Mouse (Mus musculus) left cerebral cortex, postnatal 14 days (tissue): ENCODE measurements around the gene Copz1. TPM values are rescaled to one million over a fixed set of nuclear protein-coding genes. Genes with fewer than 3 reads are reported as not detected.
A peak's percentile ranks its signal among the peaks of the same experiment; 100 is the strongest.
"Not testable (repeated sequence)": the region's sequence is repeated elsewhere in the genome, so short reads cannot be mapped to it uniquely, and the experiment has no call there.

Experiments used
- DNase-seq, 2 experiments: peaks; one replicate each; pipeline ENCODE4 v3.0.0; 2021 to 2022; ENCODE audit warnings: low spot score in 2 of 2, mixed read lengths in 1 of 2
- intact Hi-C: fragments of 180-260 bp; cut with DNase I; formaldehyde crosslinking; loops from one replicate; pipeline ENCODE4 v1.15.1; 2025
- long read RNA-seq, 2 experiments: library from polyadenylated mRNA; stranded (forward); transcript quantifications; one replicate each; pipeline ENCODE4 v2.0.0; 2021
- total RNA-seq, 2 experiments: library from RNA; stranded (reverse); gene quantifications; 2 replicates each; pipeline ENCODE4 v1.2.3; 2021

The Copz1 gene
- 100 to 1,000 TPM; 107 to 114 TPM for total RNA-seq
- long read RNA-seq, experiment 1, transcript Copz1-201 (9 exons, 1,676 nt), result major isoform, 121 of 139 reads
- long read RNA-seq, experiment 1, partial matches to known transcripts, result 12 of 139 reads
- long read RNA-seq, experiment 1, other reads (novel, unspliced or antisense), result 5 of 139 reads
- long read RNA-seq, experiment 2, transcript Copz1-201 (9 exons, 1,676 nt), result major isoform, 111 of 134 reads
- long read RNA-seq, experiment 2, partial matches to known transcripts, result 11 of 134 reads
- long read RNA-seq, experiment 2, other reads (novel, unspliced or antisense), result 11 of 134 reads

DNA sequence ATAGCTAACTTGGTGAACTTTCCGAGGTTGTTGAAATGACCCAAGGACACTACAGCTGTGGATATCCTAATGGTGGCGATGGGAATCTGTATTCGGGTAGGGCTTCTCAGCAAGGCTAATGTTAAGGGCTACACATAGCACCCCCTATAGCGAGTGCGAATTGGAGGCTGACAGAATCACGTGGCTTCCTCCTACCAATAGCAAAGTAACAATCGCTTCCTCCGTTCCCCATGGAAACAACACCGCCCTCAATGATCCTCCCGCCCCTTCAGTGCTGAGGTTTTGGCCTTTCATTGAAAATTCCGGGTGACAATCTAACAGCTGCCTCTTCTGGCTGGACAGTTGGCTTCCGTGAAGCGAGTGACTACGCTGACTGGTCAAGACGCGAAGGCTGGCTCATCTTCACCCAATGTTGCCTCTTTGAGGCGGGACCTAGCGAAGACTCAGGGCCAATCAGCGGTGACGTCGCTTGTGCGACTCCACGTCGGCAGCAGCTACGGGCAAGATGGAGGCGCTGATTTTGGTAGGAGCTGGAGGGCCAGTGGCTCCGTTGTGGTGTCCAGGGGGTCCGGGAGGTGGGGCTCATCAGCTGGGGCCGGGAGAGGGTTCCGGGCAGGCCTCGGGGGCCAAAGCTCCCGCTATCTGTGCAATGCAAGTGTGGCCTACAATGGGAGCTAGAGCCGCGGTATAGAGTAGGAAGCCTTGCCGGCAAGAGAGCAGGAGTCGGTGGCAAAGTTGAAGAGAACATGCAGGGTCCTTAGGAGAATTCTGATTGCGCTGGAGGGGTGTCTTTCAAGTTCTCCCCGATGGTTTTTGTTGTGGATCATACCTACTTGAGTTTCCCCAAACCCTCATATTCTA, at the start of gene Copz1:
Gene Copz1, plus strand, starts transcription at position 296 of the 861 bp plus-strand sequence.
- intact Hi-C loops, result loop anchor here (2.0 to 5.0 kb wide), 2 partner anchors 32 to 35 kb away; partner anchors contain the start of gene Hnrnpa1
- peak; percentile 97 to 99 for DNase-seq

- intact Hi-C loops, result no loop called here
These were observed 48.4 kb upstream of the Copz1 start for GRCm38 (mm10) chr15:103224161-103224560.

GRCm38 (mm10) chr15:103227022-103227421, 45.5 kb upstream of the Copz1 start:
- intact Hi-C loops, result no loop called here
- no peak for DNase-seq

More at GRCm38 (mm10) chr15:103224161-103224560, 48.4 kb upstream of the Copz1 start:
- no peak for DNase-seq

- intact Hi-C loops, result no loop called here
- no peak for DNase-seq
These were observed 44.9 kb upstream of the Copz1 start for GRCm38 (mm10) chr15:103227572-103227971.

GRCm38 (mm10) chr15:103228904-103229303, 43.6 kb upstream of the Copz1 start:
- DNase-seq, result no peak
- intact Hi-C loops, result no loop called here

DNA sequence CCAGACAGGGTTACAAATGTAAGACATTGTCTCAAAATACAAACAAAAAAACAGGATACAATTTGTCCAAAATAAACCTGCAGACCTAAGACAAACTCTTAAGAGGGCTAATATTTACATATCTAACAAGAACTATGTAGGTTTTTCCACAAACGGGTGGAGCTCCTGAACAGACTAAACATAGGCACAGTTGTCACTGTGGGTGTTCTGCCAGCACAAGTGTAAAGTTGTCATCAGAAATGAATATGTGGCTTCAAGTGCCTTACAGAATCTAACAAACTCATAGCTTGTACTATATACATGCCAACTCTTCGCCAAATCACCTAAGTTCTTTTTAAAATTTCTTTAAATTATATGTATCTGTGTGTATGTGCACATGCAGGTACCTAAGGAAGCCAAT, 39.4 kb upstream of the Copz1 start:
- peak in 1 of 2 experiments; percentile 23 for DNase-seq

GRCm38 (mm10) chr15:103237295-103237694, 35.2 kb upstream of the Copz1 start:
- intact Hi-C loops, result no loop called here
- DNase-seq, result no peak

More for the DNA sequence above, 39.4 kb upstream of the Copz1 start:
- intact Hi-C loops, result no loop called here

DNA sequence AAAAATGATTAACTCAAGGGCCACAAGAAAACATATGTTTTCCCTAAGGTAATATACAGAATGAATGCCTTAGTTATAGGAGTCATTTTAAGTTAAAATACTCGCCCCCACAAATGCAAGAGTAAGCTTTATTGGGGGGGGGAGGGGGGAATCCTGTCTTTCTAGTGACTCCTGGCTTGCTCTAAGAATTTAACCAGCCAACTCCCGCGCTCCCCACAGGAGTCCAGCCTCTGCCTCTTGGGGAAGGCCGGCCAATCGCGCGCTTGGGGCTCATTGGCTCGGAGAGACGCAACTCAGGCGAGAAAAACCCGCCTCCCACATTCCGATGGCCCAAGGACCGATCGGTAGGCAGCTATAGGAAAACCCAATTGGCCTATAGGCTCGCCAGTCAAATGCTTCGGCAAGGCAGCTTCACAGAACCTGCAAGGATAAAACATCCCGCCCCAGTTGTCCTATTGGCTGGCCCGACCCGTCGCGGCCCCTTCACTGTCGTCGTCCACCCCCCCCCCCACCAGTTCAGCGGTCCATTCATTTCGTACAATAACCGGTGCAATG, 33.3 kb upstream of the Copz1 start:
- intact Hi-C loops, result no loop called here
- peak; percentile 97 to 98 for DNase-seq

DNA sequence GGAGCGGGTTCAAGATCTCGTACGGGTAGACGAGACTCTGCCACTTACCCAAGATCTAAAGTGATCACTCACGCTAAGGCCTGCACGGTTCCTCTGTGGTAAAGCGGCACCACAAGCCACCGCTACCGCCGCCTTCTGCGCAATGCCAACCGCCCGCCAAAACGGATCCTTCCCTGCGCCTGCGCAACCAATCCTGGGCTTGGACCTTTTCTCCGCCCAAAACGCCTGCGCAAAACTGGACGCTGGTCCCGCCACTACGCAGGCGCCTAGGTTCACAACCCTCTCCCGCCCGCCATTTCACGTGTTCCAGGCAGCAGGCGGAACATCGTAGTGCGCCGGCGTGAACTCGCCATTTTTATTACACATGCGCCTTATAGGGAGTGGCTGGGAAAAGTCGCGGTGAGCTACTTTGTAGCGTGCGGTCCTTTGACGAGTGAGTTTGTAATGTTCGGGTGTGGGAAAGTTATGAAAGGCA, 32.8 kb upstream of the Copz1 start, which contains the start of gene Cbx5:
Gene Cbx5, minus strand, starts transcription at position 132 of the 475 bp plus-strand sequence.
- intact Hi-C loops, result loop anchor here (2.0 to 5.0 kb wide), 2 partner anchors 32 to 33 kb away; partner anchors contain the start of gene Copz1
- peak; percentile 98 for DNase-seq

DNA sequence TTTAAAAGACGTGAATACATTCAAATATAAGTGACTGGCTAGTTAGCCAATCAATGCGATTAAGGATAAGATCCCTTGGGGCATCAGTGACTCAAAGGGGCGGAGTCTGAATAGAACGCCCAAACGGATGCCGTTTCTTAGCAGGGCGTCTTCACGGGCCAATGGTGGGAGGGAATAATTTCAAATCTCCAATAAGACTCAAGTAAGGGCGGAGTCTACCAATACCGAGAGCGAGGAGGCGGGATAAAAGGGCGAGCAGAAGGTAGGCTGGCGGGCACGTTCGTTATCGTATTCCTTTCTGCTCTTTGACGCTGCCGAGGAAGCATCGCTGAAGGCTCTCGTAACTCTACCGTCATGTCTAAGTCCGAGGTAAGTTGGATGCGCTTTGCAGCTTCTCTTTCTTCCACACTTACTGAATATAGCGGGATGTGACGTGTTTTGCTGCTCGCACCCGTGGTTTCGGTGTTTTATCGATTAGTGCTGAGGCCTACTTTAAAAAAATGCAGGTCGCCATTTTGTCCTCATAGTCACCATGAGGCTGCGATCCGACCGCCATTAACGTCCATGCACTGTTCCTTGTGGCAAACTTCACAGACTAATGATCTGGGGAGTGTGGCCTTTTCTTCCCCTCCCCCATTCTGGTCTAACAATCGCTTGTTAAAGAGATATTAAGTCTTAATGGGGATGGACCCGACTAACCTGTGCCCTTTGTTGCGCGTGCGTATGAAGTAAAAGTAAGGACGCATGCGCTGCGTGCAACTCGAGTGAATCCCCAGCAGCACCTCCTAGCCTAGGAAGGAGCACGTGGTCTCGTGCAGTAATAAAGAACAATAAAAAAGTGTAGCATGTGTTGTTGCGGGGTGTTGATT, 32.1 kb upstream of the Copz1 start, which contains the start of gene Hnrnpa1:
Gene Hnrnpa1, plus strand, starts transcription at position 273 of the 869 bp plus-strand sequence.
- peak; percentile 95 to 99 for DNase-seq
- intact Hi-C loops, result loop anchor here (2.0 to 5.0 kb wide), 2 partner anchors 32 to 33 kb away; partner anchors contain the start of gene Copz1

GRCm38 (mm10) chr15:103241071-103242018, 31.2 kb upstream of the Copz1 start:
- intact Hi-C loops, result loop anchor here (2.0 to 5.0 kb wide), 2 partner anchors 31 to 34 kb away; partner anchors contain the start of gene Copz1
- not testable (repeated sequence) for DNase-seq

DNA sequence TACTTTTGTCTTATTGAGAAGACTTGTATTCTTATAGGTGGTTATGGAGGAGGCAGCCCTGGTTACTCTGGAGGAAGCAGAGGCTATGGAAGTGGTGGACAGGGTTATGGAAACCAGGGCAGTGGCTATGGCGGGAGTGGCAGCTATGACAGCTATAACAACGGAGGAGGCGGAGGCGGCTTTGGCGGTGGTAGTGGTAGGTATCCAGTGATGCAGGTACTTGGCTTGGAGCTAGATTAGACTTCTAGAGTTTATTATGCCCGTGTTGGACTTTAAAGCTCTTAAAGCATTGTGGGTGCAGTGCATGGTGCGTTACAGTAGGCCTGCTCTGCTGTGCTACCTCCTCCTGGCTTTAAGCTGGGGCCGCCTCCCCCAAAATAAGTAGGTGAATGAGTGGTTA, 29.6 kb upstream of the Copz1 start:
- intact Hi-C loops, result loop anchor here (5.0 kb wide), 1 partner anchor 36 kb away; no protein-coding TSS in a partner anchor
- DNase-seq, result no peak

GRCm38 (mm10) chr15:103245616-103246015, 26.9 kb upstream of the Copz1 start:
- intact Hi-C loops, result no loop called here
- DNase-seq, result no peak

GRCm38 (mm10) chr15:103247078-103247781, 25.3 kb upstream of the Copz1 start:
- intact Hi-C loops, result no loop called here
- no peak for DNase-seq

DNA sequence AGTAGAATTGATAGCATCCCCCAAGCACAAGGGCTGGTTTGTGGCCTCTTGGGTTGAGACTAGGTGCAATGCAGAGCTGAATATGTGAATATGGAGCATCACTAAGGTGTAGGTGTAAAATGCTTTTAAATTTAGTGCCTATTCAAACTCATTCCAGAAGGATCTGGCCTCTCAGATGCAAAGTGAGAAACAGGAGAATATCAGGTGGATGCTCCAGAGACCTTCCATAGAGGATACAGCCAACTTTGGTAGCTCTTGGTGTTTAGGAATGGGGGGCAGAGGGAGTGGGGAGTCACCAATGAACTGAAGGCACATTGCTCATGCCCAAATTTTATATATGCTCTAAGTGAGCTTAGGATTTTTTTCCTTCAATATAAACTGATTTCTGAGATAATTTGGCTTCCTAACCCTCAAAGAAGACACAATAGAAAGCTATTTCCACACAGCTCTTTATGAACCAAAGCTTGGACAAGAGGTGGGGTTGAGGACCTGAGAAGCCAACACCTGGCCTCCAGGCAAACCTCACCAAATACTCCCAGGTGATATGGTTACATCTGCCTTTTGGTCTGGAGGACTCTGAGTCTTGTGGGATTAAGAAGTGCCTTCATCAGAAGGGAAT, 24.6 kb upstream of the Copz1 start:
- no peak for DNase-seq
- intact Hi-C loops, result no loop called here
